Mouse (Mus musculus) mesoderm, embryonic 11.5 days (tissue): ENCODE measurements around the gene Hes7.

ENCODE experiments used
- DNase-seq: peaks from one replicate; pipeline ENCODE4 v3.0.0-alpha.2; 2012; ENCODE audit warnings: low read depth, low spot score

Gene Hes7

GRCm38 (mm10) chr11:69118765-69119164 lies 1.4 kb upstream of the Hes7 start:
- DNase-seq, result peak; percentile 86

- no peak for DNase-seq
These were observed 603 bp upstream of the Hes7 start for GRCm38 (mm10) chr11:69119446-69120155.

GRCm38 (mm10) chr11:69121001-69121740 lies 967 bp downstream of the Hes7 start:
- DNase-seq, result peak; percentile 19

- no peak for DNase-seq
These were observed 1.6 kb downstream of the Hes7 start for GRCm38 (mm10) chr11:69121741-69122335.

- DNase-seq, result peak; percentile 84
These were observed 2.2 kb downstream of the Hes7 start, which contains the start of gene 9130213A22Rik for GRCm38 (mm10) chr11:69122336-69122951. TSS of gene 9130213A22Rik (minus strand) at chr11:69122589.

GRCm38 (mm10) chr11:69123056-69123692 lies 3.0 kb downstream of the Hes7 start:
- DNase-seq, result peak; percentile 94

GRCm38 (mm10) chr11:69123693-69124497 lies 3.7 kb downstream of the Hes7 start:
- DNase-seq, result peak; percentile 95

- DNase-seq, result peak; percentile 88
These were observed 4.3 kb downstream of the Hes7 start for GRCm38 (mm10) chr11:69124498-69124847.

GRCm38 (mm10) chr11:69125041-69125851 lies 5.0 kb downstream of the Hes7 start:
- peak; percentile 91 for DNase-seq

- no peak for DNase-seq
These were observed 5.5 kb downstream of the Hes7 start, which contains the start of gene Aloxe3 for GRCm38 (mm10) chr11:69125852-69125918. TSS of gene Aloxe3 (plus strand) at chr11:69125896.

- DNase-seq, result peak; percentile 6
These were observed 5.9 kb downstream of the Hes7 start for GRCm38 (mm10) chr11:69125919-69126705.

- no peak for DNase-seq
These were observed 6.5 kb downstream of the Hes7 start for GRCm38 (mm10) chr11:69126706-69127095.

GRCm38 (mm10) chr11:69128426-69129122 lies 8.4 kb downstream of the Hes7 start:
- DNase-seq, result no peak

- DNase-seq, result no peak
These were observed 13.3 kb downstream of the Hes7 start for GRCm38 (mm10) chr11:69133566-69133922.

- no peak for DNase-seq
These were observed 13.9 kb downstream of the Hes7 start for GRCm38 (mm10) chr11:69133923-69134621.

GRCm38 (mm10) chr11:69134622-69134968 lies 14.4 kb downstream of the Hes7 start:
- no peak for DNase-seq

GRCm38 (mm10) chr11:69135361-69135760 lies 15.2 kb downstream of the Hes7 start:
- no peak for DNase-seq

GRCm38 (mm10) chr11:69147546-69147945 lies 27.3 kb downstream of the Hes7 start:
- no peak for DNase-seq

- no peak for DNase-seq
These were observed 28.3 kb downstream of the Hes7 start for GRCm38 (mm10) chr11:69148451-69148960.
